Mouse (Mus musculus) T-helper 17 cell (primary cell): ENCODE data around the gene 1700080O16Rik.

Experiments used
- in situ Hi-C, 2 experiments: fragments of 300-600 bp; cut with MboI, MseI; formaldehyde crosslinking; loops; 1 replicate in 1 of 2; 2 replicates in 1 of 2; pipeline ENCODE4 v1.15.1; 2025; ENCODE audit warnings: high pct_unique_total_duplicates in 2 of 2

1700080O16Rik gene

DNA sequence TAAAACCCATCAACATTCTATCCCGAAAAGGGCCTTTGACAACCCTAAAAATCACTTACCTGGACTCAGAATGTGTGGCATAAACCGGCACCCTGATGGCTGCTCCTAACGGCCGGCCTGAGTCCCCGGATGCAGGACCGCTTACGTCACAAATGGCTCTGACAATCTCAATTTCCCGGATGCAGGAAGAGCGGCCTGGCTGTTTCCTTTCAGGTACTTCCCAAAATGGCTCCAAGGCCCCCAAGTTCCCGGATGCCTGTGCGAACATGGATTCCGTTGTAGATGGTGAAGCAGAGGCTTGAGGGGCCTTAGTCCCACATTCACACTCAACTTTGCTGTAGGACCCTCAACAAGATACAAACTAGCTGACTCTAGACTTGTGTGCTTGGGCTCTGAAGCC lies at the start of gene 1700080O16Rik:
1700080O16Rik (minus strand) TSS at position 101 of the 400 bp plus-strand sequence.
- in situ Hi-C loops, result no loop called here

DNA sequence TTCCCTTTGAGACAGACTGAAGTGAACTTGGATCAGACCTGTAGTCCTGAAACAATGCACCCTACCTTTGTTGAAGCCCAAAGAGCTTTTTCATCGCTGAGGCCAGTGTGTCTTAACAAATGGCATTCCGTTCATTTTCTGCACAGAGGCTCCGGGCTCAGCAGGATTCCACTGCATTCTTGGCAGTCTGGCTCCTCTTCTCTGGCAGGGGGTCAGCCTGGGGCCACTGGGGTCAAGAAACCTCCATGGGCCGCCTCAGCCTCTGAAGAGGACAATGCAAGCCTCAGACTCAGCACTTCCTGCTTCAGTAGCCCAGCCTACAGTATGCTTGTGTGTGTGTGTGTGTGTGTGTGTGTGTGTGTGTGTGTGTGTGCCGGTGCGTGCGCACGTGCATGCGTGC lies 45.1 kb upstream of the 1700080O16Rik start:
- in situ Hi-C loops, result no loop called here

DNA sequence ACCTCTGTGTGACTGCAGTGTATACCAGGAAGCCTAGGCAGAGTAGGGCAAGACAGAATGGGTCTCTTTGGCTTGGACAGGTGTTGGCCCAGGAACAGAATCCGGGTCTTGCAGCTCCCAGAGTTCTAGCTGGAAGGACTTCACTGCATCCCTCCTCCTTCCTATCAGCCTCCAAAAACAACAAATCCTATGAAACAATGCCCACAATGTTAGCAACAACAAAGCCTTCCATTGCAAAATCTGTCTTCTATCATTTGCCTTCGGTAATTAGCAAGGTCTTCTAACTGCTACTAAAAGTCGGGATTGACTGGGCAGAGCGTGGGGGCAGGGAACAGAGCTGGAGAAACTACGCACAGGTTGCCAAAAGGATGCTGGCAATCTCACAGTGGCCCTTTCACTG lies 27.5 kb upstream of the 1700080O16Rik start:
- in situ Hi-C loops, result no loop called here

DNA sequence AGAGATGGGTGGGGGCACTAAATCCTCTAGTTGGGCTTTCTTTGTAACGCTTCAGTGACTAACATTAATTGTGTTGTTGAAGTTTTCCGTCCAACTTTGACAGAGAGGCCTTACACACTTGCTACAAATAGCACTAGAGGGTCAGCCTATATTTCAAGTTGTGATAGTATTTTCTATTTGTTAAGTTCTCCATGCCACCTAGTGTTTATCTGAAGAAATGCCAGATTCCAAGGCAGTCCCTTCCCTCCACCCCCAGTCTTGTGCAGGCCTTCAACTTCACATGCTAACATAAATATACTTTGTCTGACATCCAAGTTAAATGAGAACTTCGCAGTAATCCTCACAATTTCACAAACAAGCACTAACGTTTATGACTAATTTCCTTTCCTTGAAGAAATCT lies 26.9 kb upstream of the 1700080O16Rik start:
- in situ Hi-C loops, result no loop called here

DNA sequence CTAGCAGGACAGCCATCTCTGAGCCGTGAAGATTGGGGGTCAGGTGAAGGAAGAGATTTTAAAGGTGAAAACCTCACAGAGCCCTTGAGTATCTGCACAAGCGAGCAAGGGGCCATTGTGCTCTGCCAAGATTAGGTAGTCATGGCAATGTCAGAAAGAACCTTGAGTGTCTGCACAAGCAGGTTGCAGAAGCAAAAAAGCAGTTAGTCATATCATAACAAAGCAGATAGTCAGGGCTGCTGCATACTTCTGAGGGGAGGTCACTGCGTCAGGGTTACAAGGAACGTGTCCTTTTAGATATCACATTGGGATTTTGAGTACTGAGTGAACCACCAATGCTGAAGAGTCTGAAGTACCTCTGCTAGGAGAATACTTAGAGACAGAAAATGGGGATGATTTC lies 3.8 kb upstream of the 1700080O16Rik start:
- in situ Hi-C loops, result no loop called here

- in situ Hi-C loops, result no loop called here
Measured at GRCm38 (mm10) chrX:51974618-51975017, 2.0 kb upstream of the 1700080O16Rik start.

DNA sequence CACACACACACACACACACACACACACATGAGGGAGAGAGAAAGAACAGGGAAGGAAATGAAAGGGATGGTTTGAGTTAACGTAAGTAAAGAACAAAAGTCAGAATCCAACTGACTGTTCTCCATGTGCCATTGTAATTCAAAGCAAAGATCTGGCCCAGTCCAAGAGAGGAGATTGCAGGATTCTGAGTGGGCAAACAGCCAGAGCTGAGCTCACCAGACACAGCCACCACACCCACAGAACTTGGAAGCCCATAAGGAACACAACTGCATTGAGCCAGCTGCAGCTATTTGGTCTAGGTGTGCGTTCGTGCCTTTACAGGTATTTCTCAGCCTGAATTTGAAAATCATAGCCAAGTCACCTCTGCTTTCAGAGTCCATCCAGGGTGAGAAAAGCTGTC lies 24.5 kb downstream of the 1700080O16Rik start:
- in situ Hi-C loops, result loop anchor here in 1 of 2 experiments (10.0 kb wide), 1 partner anchor 1913 kb away; no protein-coding TSS in a partner anchor

GRCm38 (mm10) chrX:51938076-51938475 lies 34.5 kb downstream of the 1700080O16Rik start:
- in situ Hi-C loops, result no loop called here

GRCm38 (mm10) chrX:51919091-51919490 lies 53.5 kb downstream of the 1700080O16Rik start:
- in situ Hi-C loops, result no loop called here
